Mouse (Mus musculus) monocyte, adult 2 months (primary cell): ENCODE data around the gene Il12rb1.
A peak's percentile ranks its signal among the peaks of the same experiment; 100 is the strongest.

Source experiments
- DNase-seq, 2 experiments: peaks; one replicate each; pipeline ENCODE4 v3.0.0; 2022; ENCODE audit warnings: low spot score in 2 of 2, low read depth in 1 of 2

Il12rb1 gene

GRCm38 (mm10) chr8:70869601-70870041 is 61.4 kb downstream of the Il12rb1 start:
- peak; percentile 30 to 64 for DNase-seq
